Mouse (Mus musculus) liver, adult 2 months (tissue): ENCODE data around the gene Elp5.

Experiments
- CTCF ChIP-seq: fragments of 200-500 bp; IDR thresholded peaks from 2 replicates; pipeline ENCODE4 v1.5.1; 2011; ENCODE audit warnings: low read depth, low read length, control low read depth
- POLR2A ChIP-seq: fragments of 200-500 bp; IDR thresholded peaks from 2 replicates; pipeline ENCODE4 v1.6.1; 2011; ENCODE audit warnings: low read length, control low read depth; ENCODE audit not compliant: insufficient read depth; ENCODE audit errors: extremely low read depth

- TF ChIP-seq CTCF: no peak
- no peak for TF ChIP-seq POLR2A
These were observed 62.6 kb downstream of the Elp5 start for GRCm38 (mm10) chr11:69919661-69920265.
